Mouse (Mus musculus): Measurements from ENCODE around the gene Ift172.

DNA sequence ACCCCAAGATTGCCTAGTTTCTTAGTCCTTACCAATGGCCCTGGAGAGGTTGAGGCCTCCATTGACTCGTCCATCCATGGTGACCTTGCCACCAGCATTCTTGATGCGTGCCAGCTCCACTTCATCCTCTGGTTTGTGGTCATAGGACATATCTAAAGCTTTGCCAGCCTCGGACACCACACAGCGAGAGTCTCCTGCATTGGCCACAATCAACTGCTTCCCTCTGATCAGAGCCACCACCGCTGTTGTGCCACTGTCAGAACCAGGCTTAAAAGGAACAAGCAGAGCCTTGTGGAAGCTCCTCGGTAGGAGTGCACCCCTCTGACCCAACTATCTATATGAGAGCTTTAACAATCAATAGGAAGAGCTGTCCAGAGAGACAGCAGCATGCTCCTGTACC lies 86.5 kb downstream of the Ift172 start:
- TF ChIP-seq CTCF (IDR thresholded peaks at IDR 0.05; ENCODE audit: control insufficient read depth, insufficient read depth, insufficient read length) (no peak), CEBPB (IDR thresholded peaks at IDR 0.05; ENCODE audit: low read depth) (no peak), MAX (IDR thresholded peaks at IDR 0.05) (no peak), USF1 (IDR thresholded peaks at IDR 0.05; ENCODE audit: low read depth) (no peak), MYOG (IDR thresholded peaks at IDR 0.05; ENCODE audit: control insufficient read depth, extremely low read depth, insufficient read length) (no peak), MYOD1 (IDR thresholded peaks at IDR 0.05; ENCODE audit: control insufficient read depth, insufficient read length, low read depth) (no peak), FOSL1 (IDR thresholded peaks at IDR 0.05; ENCODE audit: insufficient read depth, low read length, poor library complexity, severe bottlenecking) (no peak)
